Mouse (Mus musculus) embryonic fibroblast, embryonic 13.5 days (primary cell): ENCODE data around the gene Rfng.

ENCODE experiments used
- CTCF ChIP-seq: IDR thresholded peaks from 2 replicates; pipeline ENCODE4 v1.5.1; 2011; ENCODE audit warnings: mild to moderate bottlenecking, control low read depth, low read length, moderate library complexity, borderline replicate concordance; ENCODE audit not compliant: insufficient read depth
- POLR2A ChIP-seq: IDR thresholded peaks from 2 replicates; pipeline ENCODE4 v1.6.1; 2011; ENCODE audit warnings: low read depth, mild to moderate bottlenecking, control low read depth, low read length, moderate library complexity

DNA sequence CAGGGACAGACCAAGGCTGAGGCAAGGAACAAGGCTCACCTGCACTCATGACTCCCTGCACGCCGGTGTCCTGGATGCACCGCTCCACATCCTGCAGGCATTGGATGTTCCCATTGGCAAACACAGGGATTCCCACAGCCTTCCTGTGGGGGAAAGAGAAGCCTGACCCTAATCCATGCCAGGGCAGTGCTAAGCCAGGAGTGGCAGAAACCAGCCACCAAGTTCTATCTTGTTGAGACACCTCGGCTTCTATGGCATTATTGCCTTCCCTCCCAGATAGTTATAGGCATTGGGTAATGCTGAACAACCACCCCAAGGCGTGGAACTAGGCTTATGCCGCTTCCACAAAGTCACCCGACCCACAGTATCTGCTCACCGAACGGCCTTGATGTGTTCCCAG is 8.6 kb upstream of the Rfng start:
- TF ChIP-seq CTCF (no peak), POLR2A (no peak)
